Mouse (Mus musculus): ENCODE results near the gene Arhgef5. TPM values are rescaled to one million over a fixed set of nuclear protein-coding genes. Genes with fewer than 3 reads are reported as not detected.
A peak's percentile ranks its signal among the peaks of the same experiment; 100 is the strongest.

Gene Arhgef5
- polyA plus RNA-seq, 1 experiment from 2014 or later, result 9.8 TPM

DNA sequence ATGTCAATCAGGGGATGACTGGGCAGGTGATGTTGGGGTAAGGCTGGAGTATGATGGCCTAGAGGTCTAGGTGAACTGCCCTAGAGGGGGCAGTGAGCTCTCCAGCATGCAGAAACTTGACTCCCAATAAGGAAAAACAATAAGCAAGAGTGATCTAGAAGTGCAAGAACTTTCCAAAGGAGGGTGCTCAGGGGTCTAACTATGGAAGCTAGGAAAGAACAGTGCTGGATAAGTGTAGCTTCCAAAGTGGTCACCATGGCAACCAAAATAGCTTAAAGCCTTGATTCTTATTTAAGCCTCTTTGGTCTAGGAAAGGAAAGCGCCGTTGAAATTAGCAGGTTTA is 32.1 kb downstream of the Arhgef5 start:
- 24% methylated on average over 2 of the region's 2 CpGs for WGBS
- H3K27me3 ChIP-seq (replicated peaks; ENCODE audit: control insufficient read depth, insufficient read depth, low read length), result no peaks in the 10 kb centered on the region
- no peaks in the 10 kb centered on the region for H3K4me1 ChIP-seq (ENCODE audit: control insufficient read depth, insufficient read depth, low read length)
- no peak overlapping the region for H3K9ac ChIP-seq (ENCODE audit: low read depth, low read length)
- H3K4me3 ChIP-seq (ENCODE audit: low read depth, low read length), result no peak overlapping the region
- no peaks in the 10 kb centered on the region for H3K36me3 ChIP-seq (ENCODE audit: control insufficient read depth, insufficient read depth, low read length)
- DNase-seq (ENCODE audit: low spot score) (peak; percentile 27), ATAC-seq (ENCODE audit: low read depth) (no peak; the same call in 1 of the 2 replicates)
- H3K27ac ChIP-seq (replicated peaks; ENCODE audit: low read depth, low read length), result no peak overlapping the region
- no peaks in the 10 kb centered on the region for H3K9me3 ChIP-seq (ENCODE audit: control insufficient read depth, low read length)
- H3K4me2 ChIP-seq (ENCODE audit: low read depth, low read length), result no peak overlapping the region

DNA sequence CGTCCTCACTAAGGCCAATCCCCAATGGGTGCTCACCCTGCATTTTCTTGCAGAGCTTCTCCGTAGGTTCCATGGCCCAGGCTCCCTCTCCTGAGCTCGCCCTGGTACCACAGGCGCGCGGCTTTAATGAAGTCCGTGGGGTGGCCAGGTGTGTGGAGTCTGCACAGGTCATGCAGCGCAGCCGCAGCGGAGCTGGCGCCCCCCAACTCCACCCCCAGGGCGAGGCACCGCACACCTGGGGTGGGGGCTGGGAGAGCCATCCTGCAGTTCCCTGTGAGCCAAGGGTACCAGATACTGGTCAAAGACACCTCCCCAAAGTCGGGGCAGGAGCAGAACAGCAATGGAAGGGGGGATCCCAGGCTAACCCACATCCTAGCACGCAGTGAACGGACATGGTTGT is 44.1 kb downstream of the Arhgef5 start, which contains the start of gene Nobox:
Nobox (minus strand) TSS at position 101 of the 400 bp plus-strand sequence.
- no peak within 1 kb of the TSS for H3K4me3 ChIP-seq (ENCODE audit: low read depth, low read length)
- H3K9ac ChIP-seq (ENCODE audit: low read depth, low read length), result no peak within 1 kb of the TSS
- H3K36me3 ChIP-seq (ENCODE audit: control insufficient read depth, insufficient read depth, low read length), result no peaks in the 10 kb centered on the region
- H3K4me1 ChIP-seq (ENCODE audit: control insufficient read depth, insufficient read depth, low read length), result no peaks in the 10 kb centered on the region
- DNase-seq (ENCODE audit: low spot score) (no peak), ATAC-seq (ENCODE audit: low read depth) (no peak)
- WGBS, result 62% methylated on average over 16 of the region's 16 CpGs
- no peak within 1 kb of the TSS for H3K27ac ChIP-seq (replicated peaks; ENCODE audit: low read depth, low read length)
- no peaks in the 10 kb centered on the region for H3K27me3 ChIP-seq (replicated peaks; ENCODE audit: control insufficient read depth, insufficient read depth, low read length)
- no peaks in the 10 kb centered on the region for H3K9me3 ChIP-seq (ENCODE audit: control insufficient read depth, low read length)
- H3K4me2 ChIP-seq (ENCODE audit: low read depth, low read length), result no peak within 1 kb of the TSS

- Histone ChIP-seq H3K27ac (replicated peaks; ENCODE audit: low read depth, low read length) (no peak overlapping the region), H3K27me3 (replicated peaks; ENCODE audit: control insufficient read depth, insufficient read depth, low read length) (no peaks in the 10 kb centered on the region), H3K9ac (ENCODE audit: low read depth, low read length) (no peak overlapping the region), H3K36me3 (ENCODE audit: control insufficient read depth, insufficient read depth, low read length) (no peaks in the 10 kb centered on the region), H3K4me3 (ENCODE audit: low read depth, low read length) (no peak overlapping the region), H3K9me3 (ENCODE audit: control insufficient read depth, low read length) (no peaks in the 10 kb centered on the region), H3K4me2 (ENCODE audit: low read depth, low read length) (no peak overlapping the region), H3K4me1 (ENCODE audit: control insufficient read depth, insufficient read depth, low read length) (no peaks in the 10 kb centered on the region)
- WGBS, result 35% methylated on average over 6 of the region's 6 CpGs
- DNase-seq (ENCODE audit: low spot score) (peak; percentile 62), ATAC-seq (ENCODE audit: low read depth) (no peak)
These were observed 44.7 kb downstream of the Arhgef5 start for GRCm38 (mm10) chr6:43310071-43310470.

- Histone ChIP-seq H3K27ac (replicated peaks; ENCODE audit: low read depth, low read length) (peak overlapping the region; percentile 9; the same call in 1 of the 2 replicates), H3K27me3 (replicated peaks; ENCODE audit: control insufficient read depth, insufficient read depth, low read length) (no peaks in the 10 kb centered on the region), H3K9ac (ENCODE audit: low read depth, low read length) (no peak overlapping the region), H3K9me3 (ENCODE audit: control insufficient read depth, low read length) (no peaks in the 10 kb centered on the region), H3K4me2 (ENCODE audit: low read depth, low read length) (no peak overlapping the region), H3K4me3 (ENCODE audit: low read depth, low read length) (no peak overlapping the region), H3K36me3 (ENCODE audit: control insufficient read depth, insufficient read depth, low read length) (no peaks in the 10 kb centered on the region), H3K4me1 (ENCODE audit: control insufficient read depth, insufficient read depth, low read length) (no peaks in the 10 kb centered on the region)
- ATAC-seq (ENCODE audit: low read depth) (peak; percentile 64; the same call in 1 of the 2 replicates), DNase-seq (ENCODE audit: low spot score) (peak; percentile 36)
These were observed 47.2 kb downstream of the Arhgef5 start for GRCm38 (mm10) chr6:43312546-43312945.

DNA sequence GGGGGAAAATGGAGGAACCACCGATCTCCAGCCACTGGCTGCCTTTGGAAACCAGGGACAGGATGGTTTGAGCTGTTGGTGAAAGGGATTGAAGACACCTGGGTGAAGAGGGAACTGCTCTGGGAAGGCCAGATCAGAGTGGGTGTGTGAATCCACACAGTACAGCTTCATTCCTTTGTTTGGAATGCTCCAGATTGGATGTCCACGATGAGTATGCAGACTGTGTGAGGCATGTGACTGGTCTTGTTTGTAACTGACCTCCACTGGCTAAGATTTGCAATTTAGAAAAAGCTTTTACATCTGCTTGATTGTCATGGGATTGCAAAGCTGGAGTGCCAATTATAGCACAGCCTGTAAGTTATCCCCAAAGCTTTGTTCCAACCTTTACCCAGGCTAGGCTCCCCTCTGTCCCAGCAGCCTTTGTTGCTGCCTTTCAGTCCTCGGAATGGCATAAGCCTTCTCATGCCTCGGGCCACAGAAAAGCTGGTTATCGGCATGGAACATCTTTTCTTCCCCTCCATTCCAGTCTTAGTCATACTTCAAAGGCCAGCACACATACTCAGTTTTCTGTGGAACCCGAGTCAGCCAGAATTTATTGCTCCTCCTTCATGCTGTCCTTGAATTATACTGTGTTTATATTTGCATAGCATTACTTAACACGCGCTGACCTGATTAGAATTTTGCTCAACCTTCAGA is 47.7 kb downstream of the Arhgef5 start:
- 65% methylated on average over 8 of the region's 8 CpGs for WGBS
- H3K4me1 ChIP-seq (ENCODE audit: control insufficient read depth, insufficient read depth, low read length), result no peaks in the 10 kb centered on the region
- peak overlapping the region; percentile 9; the same call in 1 of the 2 replicates for H3K27ac ChIP-seq (replicated peaks; ENCODE audit: low read depth, low read length)
- H3K4me2 ChIP-seq (ENCODE audit: low read depth, low read length), result no peak overlapping the region
- no peak overlapping the region for H3K9ac ChIP-seq (ENCODE audit: low read depth, low read length)
- no peaks in the 10 kb centered on the region for H3K27me3 ChIP-seq (replicated peaks; ENCODE audit: control insufficient read depth, insufficient read depth, low read length)
- H3K9me3 ChIP-seq (ENCODE audit: control insufficient read depth, low read length), result no peaks in the 10 kb centered on the region
- ATAC-seq (ENCODE audit: low read depth) (peak; percentile 70), DNase-seq (ENCODE audit: low spot score) (peak; percentile 55)
- no peak overlapping the region for H3K4me3 ChIP-seq (ENCODE audit: low read depth, low read length)
- H3K36me3 ChIP-seq (ENCODE audit: control insufficient read depth, insufficient read depth, low read length), result no peaks in the 10 kb centered on the region

DNA sequence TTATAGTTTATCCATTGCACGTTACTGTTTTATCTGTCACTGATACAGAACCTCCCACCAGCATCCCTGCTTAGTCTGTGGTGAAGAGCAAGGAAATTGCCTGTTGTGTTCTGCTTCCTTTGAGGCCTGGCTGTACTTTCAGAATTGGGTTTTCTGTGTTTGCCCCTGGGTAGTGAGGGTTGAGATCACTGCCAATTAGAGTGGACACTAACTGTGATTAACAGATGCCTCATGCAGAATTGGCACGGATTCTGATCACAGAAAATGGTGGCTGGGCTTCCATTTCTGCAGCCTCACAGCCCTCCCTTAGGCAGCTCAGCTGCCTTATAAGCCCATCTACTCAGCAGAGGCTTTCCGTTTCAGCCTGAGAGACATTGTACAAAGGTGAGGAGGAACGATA is 68.1 kb downstream of the Arhgef5 start:
- Histone ChIP-seq H3K4me3 (ENCODE audit: low read depth, low read length) (no peak overlapping the region), H3K4me2 (ENCODE audit: low read depth, low read length) (no peak overlapping the region), H3K9me3 (ENCODE audit: control insufficient read depth, low read length) (no peaks in the 10 kb centered on the region), H3K4me1 (ENCODE audit: control insufficient read depth, insufficient read depth, low read length) (no peaks in the 10 kb centered on the region), H3K27ac (replicated peaks; ENCODE audit: low read depth, low read length) (no peak overlapping the region), H3K9ac (ENCODE audit: low read depth, low read length) (no peak overlapping the region), H3K36me3 (ENCODE audit: control insufficient read depth, insufficient read depth, low read length) (no peaks in the 10 kb centered on the region), H3K27me3 (replicated peaks; ENCODE audit: control insufficient read depth, insufficient read depth, low read length) (no peaks in the 10 kb centered on the region)
- DNase-seq (ENCODE audit: low spot score), result no peak
- WGBS, result 73% methylated on average over 4 of the region's 4 CpGs
- no peak for ATAC-seq (ENCODE audit: low read depth)

GRCm38 (mm10) chr6:43335619-43336234 is 70.3 kb downstream of the Arhgef5 start:
- Histone ChIP-seq H3K27ac (replicated peaks; ENCODE audit: low read depth, low read length) (no peak overlapping the region), H3K9ac (ENCODE audit: low read depth, low read length) (no peak overlapping the region), H3K27me3 (replicated peaks; ENCODE audit: control insufficient read depth, insufficient read depth, low read length) (no peaks in the 10 kb centered on the region), H3K9me3 (ENCODE audit: control insufficient read depth, low read length) (no peaks in the 10 kb centered on the region), H3K4me2 (ENCODE audit: low read depth, low read length) (no peak overlapping the region), H3K4me1 (ENCODE audit: control insufficient read depth, insufficient read depth, low read length) (no peaks in the 10 kb centered on the region), H3K4me3 (ENCODE audit: low read depth, low read length) (no peak overlapping the region), H3K36me3 (ENCODE audit: control insufficient read depth, insufficient read depth, low read length) (no peaks in the 10 kb centered on the region)
- DNase-seq (ENCODE audit: low spot score) (peak; percentile 76), ATAC-seq (ENCODE audit: low read depth) (no peak)
- WGBS, result 64% methylated on average over 3 of the region's 3 CpGs

DNA sequence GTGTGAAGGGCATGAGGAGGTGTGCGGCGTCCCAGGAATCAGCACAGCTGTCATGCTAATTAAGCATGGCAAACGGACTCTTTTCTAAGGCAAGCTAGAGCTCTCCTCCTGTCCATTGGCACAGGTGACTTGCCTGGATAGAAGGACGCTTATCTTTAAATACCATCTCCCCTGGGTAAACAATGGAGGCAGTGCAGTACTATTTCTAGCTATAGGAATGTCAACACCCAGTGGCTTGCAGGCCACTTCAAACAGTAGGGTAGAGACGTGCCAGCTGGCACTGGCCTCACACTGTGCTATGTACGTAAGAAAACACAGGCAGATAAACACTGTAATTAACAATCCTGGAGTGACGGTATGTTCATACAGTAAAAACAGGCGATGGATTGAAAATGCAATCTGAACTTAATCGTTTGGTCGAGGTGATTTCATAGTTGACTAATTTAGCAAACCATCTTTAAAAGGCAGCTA is 72.1 kb downstream of the Arhgef5 start:
- H3K4me2 ChIP-seq (ENCODE audit: low read depth, low read length), result no peak overlapping the region
- no peak overlapping the region for H3K27ac ChIP-seq (replicated peaks; ENCODE audit: low read depth, low read length)
- no peak overlapping the region for H3K9ac ChIP-seq (ENCODE audit: low read depth, low read length)
- H3K36me3 ChIP-seq (ENCODE audit: control insufficient read depth, insufficient read depth, low read length), result no peaks in the 10 kb centered on the region
- no peaks in the 10 kb centered on the region for H3K4me1 ChIP-seq (ENCODE audit: control insufficient read depth, insufficient read depth, low read length)
- ATAC-seq (ENCODE audit: low read depth) (peak; percentile 92), DNase-seq (ENCODE audit: low spot score) (peak; percentile 69)
- no peaks in the 10 kb centered on the region for H3K9me3 ChIP-seq (ENCODE audit: control insufficient read depth, low read length)
- H3K27me3 ChIP-seq (replicated peaks; ENCODE audit: control insufficient read depth, insufficient read depth, low read length), result no peaks in the 10 kb centered on the region
- 37% methylated on average over 10 of the region's 10 CpGs for WGBS
- H3K4me3 ChIP-seq (ENCODE audit: low read depth, low read length), result no peak overlapping the region

DNA sequence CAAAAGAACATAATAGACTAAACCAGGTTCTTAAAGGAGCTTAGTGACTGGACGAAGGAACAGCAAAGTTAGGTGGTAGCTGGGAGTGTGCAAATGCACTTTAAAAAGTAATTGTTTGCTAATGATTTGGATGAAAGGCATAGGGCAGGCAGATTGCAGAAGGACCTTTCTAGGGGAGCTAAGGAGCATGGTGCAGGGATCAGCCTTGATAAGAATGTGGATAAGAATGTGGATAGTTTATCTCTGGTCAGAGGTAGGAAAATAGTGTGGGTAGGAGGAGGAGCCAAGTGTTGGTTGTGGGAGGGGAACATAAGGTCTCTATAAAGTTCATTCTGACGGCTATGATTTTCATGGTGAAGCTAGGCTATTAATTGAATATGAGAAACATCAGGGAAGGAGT is 73.4 kb downstream of the Arhgef5 start:
- H3K4me1 ChIP-seq (ENCODE audit: control insufficient read depth, insufficient read depth, low read length), result no peaks in the 10 kb centered on the region

More for the DNA sequence above, 73.4 kb downstream of the Arhgef5 start:
- Histone ChIP-seq H3K4me2 (ENCODE audit: low read depth, low read length) (no peak overlapping the region), H3K4me3 (ENCODE audit: low read depth, low read length) (no peak overlapping the region), H3K27ac (replicated peaks; ENCODE audit: low read depth, low read length) (no peak overlapping the region), H3K9ac (ENCODE audit: low read depth, low read length) (no peak overlapping the region), H3K27me3 (replicated peaks; ENCODE audit: control insufficient read depth, insufficient read depth, low read length) (no peaks in the 10 kb centered on the region), H3K36me3 (ENCODE audit: control insufficient read depth, insufficient read depth, low read length) (no peaks in the 10 kb centered on the region), H3K9me3 (ENCODE audit: control insufficient read depth, low read length) (no peaks in the 10 kb centered on the region)
- WGBS, result 52% methylated on average over 2 of the region's 2 CpGs
- ATAC-seq (ENCODE audit: low read depth), result no peak
- DNase-seq (ENCODE audit: low spot score), result no peak
